8 mouse cellular contexts compared by ENCODE assay signal in genomic region chr10:19692988-19693387, GRCm38 (mm10). TPM values are rescaled to one million over a fixed set of nuclear protein-coding genes. Genes with fewer than 3 reads are reported as not detected.
A peak's percentile ranks its signal among the peaks of the same experiment; 100 is the strongest.
DNase-seq lines count a peak whose midpoint lies in the region; ATAC-seq lines count a peak whose summit lies in the region.

No protein-coding gene starts in this region.

- no peak overlapping the region for H3K4me2 ChIP-seq in embryonic facial prominence, embryonic 11.5 days (ENCODE audit: low read depth, low read length)

- ATAC-seq in embryonic facial prominence, embryonic 11.5 days (replicated peaks; ENCODE audit: insufficient number of reproducible peaks, low FRiP score, low TSS enrichment, low read depth): no peak

- WGBS in embryonic facial prominence, embryonic 11.5 days: 60% methylated on average over 8 of the region's 8 CpGs
- 67% methylated on average over 8 of the region's 8 CpGs for WGBS in midbrain, embryonic 10.5 days

- DNase-seq in gastrocnemius, adult 18-20 months (ENCODE audit: low spot score): peak; percentile 37
- DNase-seq in gastrocnemius, adult 8-10 months (ENCODE audit: low spot score in 2 of 2): no peak
- peak; percentile 56 for DNase-seq in NIH3T3 (ENCODE audit: low read depth)
- DNase-seq in embryonic facial prominence, embryonic 11.5 days (ENCODE audit: low spot score): peak; percentile 55
- DNase-seq in heart, postnatal 14 days: peak; percentile 50 to 64
- DNase-seq in left cerebral cortex, postnatal 25 days (ENCODE audit: low spot score in 2 of 2): peak; percentile 26 to 49
- DNase-seq in midbrain, embryonic 10.5 days (ENCODE audit: low spot score): peak; percentile 20
- peak; percentile 73 to 79 for DNase-seq in spleen, postnatal 36 days (ENCODE audit: low spot score in 2 of 2)

- no peaks in the 10 kb centered on the region for H3K27me3 ChIP-seq in embryonic facial prominence, embryonic 11.5 days (ENCODE audit: control insufficient read depth, insufficient read depth, low read length)
- no peaks in the 10 kb centered on the region for H3K27me3 ChIP-seq in midbrain, embryonic 10.5 days (ENCODE audit: low read depth, poor library complexity, severe bottlenecking)

- H3K9ac ChIP-seq in embryonic facial prominence, embryonic 11.5 days (replicated peaks; ENCODE audit: low read length): no peak overlapping the region

- H3K9me3 ChIP-seq in embryonic facial prominence, embryonic 11.5 days (replicated peaks; ENCODE audit: control insufficient read depth, low read length): no peaks in the 10 kb centered on the region
- no peaks in the 10 kb centered on the region for H3K9me3 ChIP-seq in midbrain, embryonic 10.5 days (replicated peaks)

- H3K27ac ChIP-seq in embryonic facial prominence, embryonic 11.5 days (replicated peaks; ENCODE audit: low read depth, low read length): no peak overlapping the region
- no peak overlapping the region for H3K27ac ChIP-seq in midbrain, embryonic 10.5 days (replicated peaks)

- H3K4me3 ChIP-seq in embryonic facial prominence, embryonic 11.5 days (ENCODE audit: low read depth, low read length): no peak overlapping the region
- no peak overlapping the region for H3K4me3 ChIP-seq in midbrain, embryonic 10.5 days

- intact Hi-C loops in heart, postnatal 14 days (cut with DNase I): loop anchor here (1.0 to 10.0 kb wide), 4 partner anchors 94 to 778 kb away; no protein-coding TSS in a partner anchor
- intact Hi-C loops in left cerebral cortex, postnatal 25 days (cut with DNase I): loop anchor here (1.0 kb wide), 3 partner anchors 172 to 453 kb away; no protein-coding TSS in a partner anchor

- no peaks in the 10 kb centered on the region for H3K36me3 ChIP-seq in embryonic facial prominence, embryonic 11.5 days (replicated peaks; ENCODE audit: control insufficient read depth, insufficient read depth, low read depth, low read length)
- no peaks in the 10 kb centered on the region for H3K36me3 ChIP-seq in midbrain, embryonic 10.5 days

- no peaks in the 10 kb centered on the region for H3K4me1 ChIP-seq in embryonic facial prominence, embryonic 11.5 days (ENCODE audit: control insufficient read depth, insufficient read depth, low read length)
- no peaks in the 10 kb centered on the region for H3K4me1 ChIP-seq in midbrain, embryonic 10.5 days

RNA-seq across cellular contexts. Expression of gene Il20ra, which starts 19.4 kb away (rescaled TPM):
- total RNA-seq in gastrocnemius, adult 18-20 months (2021): not detected
- under 1 TPM in 1 of 4 experiments, not detected in 3; 0.27 TPM for total RNA-seq in gastrocnemius, adult 8-10 months (2022)
- polyA plus RNA-seq in embryonic facial prominence, embryonic 11.5 days (2014; fragmentation: Nextera tagmentation; extraction: Ambion mirVana): 0.10 TPM in 1 of 2 replicates, not detected in the other
- not detected for total RNA-seq in heart, postnatal 14 days (2021)
- total RNA-seq in left cerebral cortex, postnatal 25 days (2021): under 1 TPM; 0.32 to 0.73 TPM
- polyA plus RNA-seq in midbrain, embryonic 10.5 days (2016; fragmentation: Nextera tagmentation; extraction: Ambion mirVana): 0.06 and 0.12 TPM in 2 replicates

Comparison
In these comparisons a context has a peak if more than half of its experiments do, and no peak if none do; other contexts are left out.
1. DNase-seq: peak in gastrocnemius, adult 18-20 months (single experiment), NIH3T3 (single experiment), embryonic facial prominence, embryonic 11.5 days (single experiment), heart, postnatal 14 days (2 of 2), left cerebral cortex, postnatal 25 days (2 of 2), midbrain, embryonic 10.5 days (single experiment) and spleen, postnatal 36 days (2 of 2); none in gastrocnemius, adult 8-10 months (0 of 2).